Mouse (Mus musculus): ENCODE measurements around the gene Kcnb1.

GRCm38 (mm10) chr2:167058201-167058600, 131.8 kb downstream of the Kcnb1 start:
- TF ChIP-seq POLR2A (IDR thresholded peaks at IDR 0.05; ENCODE audit: borderline replicate concordance, control insufficient read depth, low read depth, low read length), result no peak
- no peak for TF ChIP-seq CTCF (IDR thresholded peaks at IDR 0.05; ENCODE audit: control insufficient read depth, insufficient read depth, low read length)
